Mouse (Mus musculus): ENCODE data around the gene Dcaf15. TPM values are rescaled to one million over a fixed set of nuclear protein-coding genes. Genes with fewer than 3 reads are reported as not detected.

The Dcaf15 gene
- polyA plus RNA-seq, 1 experiment from 2014 or later, result 10.8 TPM

DNA sequence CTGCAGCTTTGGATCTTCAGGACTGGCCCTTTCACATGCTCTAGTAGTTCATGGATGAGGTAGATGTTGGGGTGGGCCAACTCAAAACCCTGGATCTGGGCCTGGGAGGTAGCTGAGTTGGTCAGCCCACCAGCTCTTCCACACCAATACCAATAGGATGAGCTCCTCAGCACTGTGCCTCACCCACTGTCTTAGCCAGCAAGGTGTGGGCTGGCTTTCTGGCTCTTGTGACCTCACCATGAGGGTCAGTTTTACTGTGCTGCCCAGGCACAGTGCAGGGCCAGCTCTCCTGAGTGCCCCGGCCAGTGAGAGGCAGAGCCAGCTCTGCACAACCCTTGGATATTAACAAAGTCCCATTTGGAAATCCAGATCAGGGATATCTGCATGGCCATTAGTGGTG is 46.7 kb downstream of the Dcaf15 start:
- ATAC-seq (replicated peaks; ENCODE audit: low FRiP score, low TSS enrichment, low read depth), result no peak
- Histone ChIP-seq H3K27ac (ENCODE audit: low read depth) (no peak overlapping the region), H3K36me3 (ENCODE audit: control insufficient read depth, insufficient read depth, low read length) (no peaks in the 10 kb centered on the region), H3K4me3 (ENCODE audit: low read depth, low read length) (no peak overlapping the region), H3K4me1 (replicated peaks; ENCODE audit: control insufficient read depth, insufficient read depth, low read length) (no peaks in the 10 kb centered on the region), H3K9ac (ENCODE audit: low read length) (no peak overlapping the region), H3K9me3 (ENCODE audit: control insufficient read depth, low read length) (no peaks in the 10 kb centered on the region), H3K4me2 (ENCODE audit: low read length) (no peak overlapping the region), H3K27me3 (replicated peaks; ENCODE audit: control insufficient read depth, insufficient read depth, low read length) (no peaks in the 10 kb centered on the region)
- 83% methylated on average over 1 of the region's 1 CpGs for WGBS
- no peak for DNase-seq (ENCODE audit: low spot score)

DNA sequence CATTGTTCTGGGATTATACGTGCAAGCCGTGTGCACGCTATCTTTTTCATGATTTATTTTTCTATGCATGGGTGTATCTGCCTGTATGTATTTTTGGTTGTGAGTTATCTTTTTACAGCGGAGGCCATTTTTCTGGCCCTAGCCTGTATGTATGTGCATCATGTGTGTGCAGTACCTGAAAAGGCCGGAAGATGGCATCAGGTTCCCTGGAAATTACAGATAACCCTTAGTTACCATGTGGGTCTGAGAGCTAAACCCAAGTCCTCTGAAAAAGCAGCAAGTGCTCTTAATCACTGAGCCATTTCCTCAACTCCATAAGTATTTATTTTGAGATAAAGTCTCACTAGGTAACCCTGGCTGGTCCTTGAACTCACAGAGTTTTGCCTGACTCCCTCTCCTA is 51.3 kb downstream of the Dcaf15 start:
- Histone ChIP-seq H3K4me2 (ENCODE audit: low read length) (no peak overlapping the region), H3K9ac (ENCODE audit: low read length) (no peak overlapping the region), H3K36me3 (ENCODE audit: control insufficient read depth, insufficient read depth, low read length) (no peaks in the 10 kb centered on the region), H3K27me3 (replicated peaks; ENCODE audit: control insufficient read depth, insufficient read depth, low read length) (no peaks in the 10 kb centered on the region), H3K4me3 (ENCODE audit: low read depth, low read length) (no peak overlapping the region), H3K9me3 (ENCODE audit: control insufficient read depth, low read length) (no peaks in the 10 kb centered on the region), H3K4me1 (replicated peaks; ENCODE audit: control insufficient read depth, insufficient read depth, low read length) (no peaks in the 10 kb centered on the region), H3K27ac (ENCODE audit: low read depth) (no peak overlapping the region)
- DNase-seq (ENCODE audit: low spot score), result no peak
- 95% methylated on average over 5 of the region's 5 CpGs for WGBS
- no peak for ATAC-seq (replicated peaks; ENCODE audit: low FRiP score, low TSS enrichment, low read depth)

DNA sequence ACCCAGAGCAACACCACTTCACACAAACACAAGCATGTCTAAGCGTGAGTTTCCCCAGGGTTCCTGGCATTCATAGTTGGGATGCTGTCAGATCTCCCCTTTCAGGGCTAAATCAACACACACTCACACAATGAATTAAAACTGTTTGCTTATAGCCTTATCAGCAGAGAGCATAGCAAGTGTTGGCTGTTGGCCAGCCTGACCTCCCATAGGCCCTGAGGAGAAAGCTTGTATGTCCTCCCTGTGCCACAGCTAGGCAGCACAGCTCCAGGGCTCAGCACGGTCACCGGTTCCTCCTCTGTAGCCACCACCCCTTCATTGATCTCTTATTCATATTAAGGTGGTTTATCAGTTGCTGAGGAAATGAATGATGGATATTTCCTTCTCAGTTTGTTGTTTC is 51.8 kb downstream of the Dcaf15 start:
- Histone ChIP-seq H3K4me1 (replicated peaks; ENCODE audit: control insufficient read depth, insufficient read depth, low read length) (no peaks in the 10 kb centered on the region), H3K36me3 (ENCODE audit: control insufficient read depth, insufficient read depth, low read length) (no peaks in the 10 kb centered on the region), H3K27me3 (replicated peaks; ENCODE audit: control insufficient read depth, insufficient read depth, low read length) (no peaks in the 10 kb centered on the region), H3K9ac (ENCODE audit: low read length) (no peak overlapping the region), H3K9me3 (ENCODE audit: control insufficient read depth, low read length) (no peaks in the 10 kb centered on the region), H3K4me2 (ENCODE audit: low read length) (no peak overlapping the region), H3K27ac (ENCODE audit: low read depth) (no peak overlapping the region), H3K4me3 (ENCODE audit: low read depth, low read length) (no peak overlapping the region)
- ATAC-seq (replicated peaks; ENCODE audit: low FRiP score, low TSS enrichment, low read depth), result no peak; the same call in 1 of the 2 replicates
- no peak for DNase-seq (ENCODE audit: low spot score)
- 66% methylated on average over 3 of the region's 3 CpGs for WGBS

DNA sequence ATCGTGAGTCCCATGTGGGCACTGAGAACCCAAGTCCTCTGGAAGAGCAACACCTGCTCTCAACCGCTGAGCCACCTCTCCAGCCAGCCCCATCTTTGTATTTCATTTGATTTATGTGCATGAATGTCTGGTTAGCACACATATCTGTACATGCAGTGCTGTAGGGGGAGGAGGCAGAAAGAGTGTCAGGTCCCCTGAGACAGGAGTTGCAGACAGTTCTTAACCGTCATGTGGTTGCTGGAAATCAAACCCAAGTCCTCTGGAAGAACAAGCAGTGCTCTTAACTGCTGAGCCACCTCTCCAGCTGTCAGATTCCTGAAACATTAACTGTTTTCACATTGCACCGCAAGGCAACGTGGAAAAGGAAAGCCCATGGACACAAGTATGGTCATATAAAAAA is 56.4 kb downstream of the Dcaf15 start:
- ATAC-seq (replicated peaks; ENCODE audit: low FRiP score, low TSS enrichment, low read depth), result no peak

More for the DNA sequence above, 56.4 kb downstream of the Dcaf15 start:
- no peak for DNase-seq (ENCODE audit: low spot score)
- Histone ChIP-seq H3K4me1 (replicated peaks; ENCODE audit: control insufficient read depth, insufficient read depth, low read length) (no peaks in the 10 kb centered on the region), H3K9ac (ENCODE audit: low read length) (no peak overlapping the region), H3K36me3 (ENCODE audit: control insufficient read depth, insufficient read depth, low read length) (no peaks in the 10 kb centered on the region), H3K4me3 (ENCODE audit: low read depth, low read length) (no peak overlapping the region), H3K27ac (ENCODE audit: low read depth) (no peak overlapping the region), H3K27me3 (replicated peaks; ENCODE audit: control insufficient read depth, insufficient read depth, low read length) (peaks cover 23% of the 10 kb centered on the region), H3K4me2 (ENCODE audit: low read length) (no peak overlapping the region), H3K9me3 (ENCODE audit: control insufficient read depth, low read length) (no peaks in the 10 kb centered on the region)
- WGBS, result 60% methylated on average over 5 of the region's 5 CpGs

MicroRNAs within 50 kb of the gene (microRNA counts, 519-probe panel; counts per million panel counts)
- microRNA mmu-miR-709, result 2,713 counts per million, percentile 30 among the panel's probes with 10 or more counts

Small RNA genes within 50 kb of the gene (microRNA-seq; reads per million reads assigned to microRNA genes)
- not detected for gene Mir709

Other genes starting within 250 kb of the Dcaf15 start
- gene Adgrl1, start 204.7 kb downstream of the Dcaf15 start, polyA plus RNA-seq (2014; fragmentation: Nextera tagmentation; extraction: Ambion mirVana), result 21.8 and 24.9 TPM in 2 replicates
- 0.23 and 0.37 TPM in 2 replicates for gene Gm10644, start 149.6 kb downstream of the Dcaf15 start, polyA plus RNA-seq (2014; fragmentation: Nextera tagmentation; extraction: Ambion mirVana)
- gene Asf1b, start 149.3 kb downstream of the Dcaf15 start, polyA plus RNA-seq (2014; fragmentation: Nextera tagmentation; extraction: Ambion mirVana), result 64.8 and 70.9 TPM in 2 replicates
- gene Prkaca, start 131.8 kb downstream of the Dcaf15 start, polyA plus RNA-seq (2014; fragmentation: Nextera tagmentation; extraction: Ambion mirVana), result 97.9 and 105 TPM in 2 replicates
- gene Samd1, start 107.1 kb downstream of the Dcaf15 start, polyA plus RNA-seq (2014; fragmentation: Nextera tagmentation; extraction: Ambion mirVana), result 15.4 and 17.6 TPM in 2 replicates
- 0.39 and 0.66 TPM in 2 replicates for gene 1700067K01Rik, start 103.3 kb downstream of the Dcaf15 start, polyA plus RNA-seq (2014; fragmentation: Nextera tagmentation; extraction: Ambion mirVana)
- 1.3 and 1.6 TPM in 2 replicates for gene 2210011C24Rik, start 92.6 kb downstream of the Dcaf15 start, polyA plus RNA-seq (2014; fragmentation: Nextera tagmentation; extraction: Ambion mirVana)
- gene Palm3, start 83.3 kb downstream of the Dcaf15 start, polyA plus RNA-seq (2014; fragmentation: Nextera tagmentation; extraction: Ambion mirVana), result 5.8 and 7.0 TPM in 2 replicates
- 0.69 and 1.2 TPM in 2 replicates for gene Il27ra, start 62.2 kb downstream of the Dcaf15 start, polyA plus RNA-seq (2014; fragmentation: Nextera tagmentation; extraction: Ambion mirVana)
- gene Rln3, start 59.8 kb downstream of the Dcaf15 start, polyA plus RNA-seq (2014; fragmentation: Nextera tagmentation; extraction: Ambion mirVana), result 0.40 and 0.41 TPM in 2 replicates
- 1.5 and 1.9 TPM in 2 replicates for gene Gm10643, start 39.6 kb downstream of the Dcaf15 start, polyA plus RNA-seq (2014; fragmentation: Nextera tagmentation; extraction: Ambion mirVana)
- gene Rfx1, start 37.9 kb downstream of the Dcaf15 start, polyA plus RNA-seq (2014; fragmentation: Nextera tagmentation; extraction: Ambion mirVana), result 11.1 and 11.6 TPM in 2 replicates
- 0.46 and 0.49 TPM in 2 replicates for gene Podnl1, start 21.2 kb upstream of the Dcaf15 start, polyA plus RNA-seq (2014; fragmentation: Nextera tagmentation; extraction: Ambion mirVana)
- 17.4 and 19.5 TPM in 2 replicates for gene Cc2d1a, start 43.2 kb upstream of the Dcaf15 start, polyA plus RNA-seq (2014; fragmentation: Nextera tagmentation; extraction: Ambion mirVana)
- 0.48 and 0.92 TPM in 2 replicates for gene 4930432K21Rik, start 43.3 kb upstream of the Dcaf15 start, polyA plus RNA-seq (2014; fragmentation: Nextera tagmentation; extraction: Ambion mirVana)
- gene Nanos3, start 80.4 kb upstream of the Dcaf15 start, polyA plus RNA-seq (2014; fragmentation: Nextera tagmentation; extraction: Ambion mirVana), result 4.1 and 4.4 TPM in 2 replicates
- gene Zswim4, start 132.3 kb upstream of the Dcaf15 start, polyA plus RNA-seq (2014; fragmentation: Nextera tagmentation; extraction: Ambion mirVana), result 10.9 and 11.5 TPM in 2 replicates
- 377 and 380 TPM in 2 replicates for gene D8Ertd738e, start 145.0 kb upstream of the Dcaf15 start, polyA plus RNA-seq (2014; fragmentation: Nextera tagmentation; extraction: Ambion mirVana)
- gene Mri1, start 152.6 kb upstream of the Dcaf15 start, polyA plus RNA-seq (2014; fragmentation: Nextera tagmentation; extraction: Ambion mirVana), result 79.7 and 90.6 TPM in 2 replicates
- 20.6 and 22.5 TPM in 2 replicates for gene Ccdc130, start 165.6 kb upstream of the Dcaf15 start, polyA plus RNA-seq (2014; fragmentation: Nextera tagmentation; extraction: Ambion mirVana)

Measured in intestine, embryonic 14.5 days (tissue).